Mouse (Mus musculus): ENCODE data around the gene Dgki. TPM values are rescaled to one million over a fixed set of nuclear protein-coding genes. Genes with fewer than 3 reads are reported as not detected.

Dgki gene
- polyA plus RNA-seq, 1 experiment: not detected

GRCm38 (mm10) chr6:37060114-37060513 lies 239.9 kb downstream of the Dgki start:
- Histone ChIP-seq H3K27ac (ENCODE audit: insufficient read depth, low read depth, low read length) (no peak overlapping the region), H3K4me1 (ENCODE audit: control insufficient read depth, insufficient read depth, low read length) (peaks cover 6% of the 10 kb centered on the region), H3K4me3 (ENCODE audit: insufficient read depth, low read depth, low read length) (no peak overlapping the region)
- 91% methylated on average over 3 of the region's 3 CpGs for WGBS
- TF ChIP-seq POLR2A (IDR thresholded peaks at IDR 0.05; ENCODE audit: insufficient read depth, low read depth, low read length) (no peak), CTCF (IDR thresholded peaks at IDR 0.05; ENCODE audit: insufficient read depth, low read depth, low read length) (no peak)

- WGBS: 91% methylated on average over 9 of the region's 9 CpGs
These were observed 242.0 kb downstream of the Dgki start for GRCm38 (mm10) chr6:37057957-37058356.

GRCm38 (mm10) chr6:37057536-37057935 lies 242.4 kb downstream of the Dgki start:
- H3K27ac ChIP-seq (ENCODE audit: insufficient read depth, low read depth, low read length): no peak overlapping the region
- WGBS: 97% methylated on average over 7 of the region's 7 CpGs
- H3K4me3 ChIP-seq (ENCODE audit: insufficient read depth, low read depth, low read length): no peak overlapping the region
- H3K4me1 ChIP-seq (ENCODE audit: control insufficient read depth, insufficient read depth, low read length): no peaks in the 10 kb centered on the region; the same call in 1 of the 2 replicates
- TF ChIP-seq CTCF (IDR thresholded peaks at IDR 0.05; ENCODE audit: insufficient read depth, low read depth, low read length) (no peak), POLR2A (IDR thresholded peaks at IDR 0.05; ENCODE audit: insufficient read depth, low read depth, low read length) (no peak)

More at GRCm38 (mm10) chr6:37057957-37058356, 242.0 kb downstream of the Dgki start:
- Histone ChIP-seq H3K4me3 (ENCODE audit: insufficient read depth, low read depth, low read length) (no peak overlapping the region), H3K4me1 (ENCODE audit: control insufficient read depth, insufficient read depth, low read length) (no peaks in the 10 kb centered on the region; the same call in 1 of the 2 replicates), H3K27ac (ENCODE audit: insufficient read depth, low read depth, low read length) (no peak overlapping the region)
- no peak for TF ChIP-seq POLR2A (IDR thresholded peaks at IDR 0.05; ENCODE audit: insufficient read depth, low read depth, low read length)
- TF ChIP-seq CTCF (IDR thresholded peaks at IDR 0.05; ENCODE audit: insufficient read depth, low read depth, low read length): no peak

GRCm38 (mm10) chr6:37055634-37056033 lies 244.3 kb downstream of the Dgki start:
- TF ChIP-seq CTCF (IDR thresholded peaks at IDR 0.05; ENCODE audit: insufficient read depth, low read depth, low read length) (no peak), POLR2A (IDR thresholded peaks at IDR 0.05; ENCODE audit: insufficient read depth, low read depth, low read length) (no peak)
- H3K27ac ChIP-seq (ENCODE audit: insufficient read depth, low read depth, low read length): no peak overlapping the region
- peaks cover 2% of the 10 kb centered on the region; the same call in 1 of the 2 replicates for H3K4me1 ChIP-seq (ENCODE audit: control insufficient read depth, insufficient read depth, low read length)
- 84% methylated on average over 3 of the region's 3 CpGs for WGBS
- H3K4me3 ChIP-seq (ENCODE audit: insufficient read depth, low read depth, low read length): no peak overlapping the region

- no peak overlapping the region for H3K27ac ChIP-seq (ENCODE audit: insufficient read depth, low read depth, low read length)
- TF ChIP-seq POLR2A (IDR thresholded peaks at IDR 0.05; ENCODE audit: insufficient read depth, low read depth, low read length) (no peak), CTCF (IDR thresholded peaks at IDR 0.05; ENCODE audit: insufficient read depth, low read depth, low read length) (no peak)
- no peak overlapping the region for H3K4me3 ChIP-seq (ENCODE audit: insufficient read depth, low read depth, low read length)
- WGBS: 84% methylated on average over 5 of the region's 5 CpGs
- H3K4me1 ChIP-seq (ENCODE audit: control insufficient read depth, insufficient read depth, low read length): peaks cover 2% of the 10 kb centered on the region; the same call in 1 of the 2 replicates
These were observed 244.9 kb downstream of the Dgki start for GRCm38 (mm10) chr6:37055128-37055527.

GRCm38 (mm10) chr6:37054435-37055020 lies 245.5 kb downstream of the Dgki start:
- Histone ChIP-seq H3K4me1 (ENCODE audit: control insufficient read depth, insufficient read depth, low read length) (peaks cover 2% of the 10 kb centered on the region; the same call in 1 of the 2 replicates), H3K27ac (ENCODE audit: insufficient read depth, low read depth, low read length) (no peak overlapping the region), H3K4me3 (ENCODE audit: insufficient read depth, low read depth, low read length) (no peak overlapping the region)
- 46% methylated on average over 6 of the region's 6 CpGs for WGBS
- TF ChIP-seq CTCF (IDR thresholded peaks at IDR 0.05; ENCODE audit: insufficient read depth, low read depth, low read length) (no peak), POLR2A (IDR thresholded peaks at IDR 0.05; ENCODE audit: insufficient read depth, low read depth, low read length) (no peak)

GRCm38 (mm10) chr6:37053411-37053810 lies 246.6 kb downstream of the Dgki start:
- 49% methylated on average over 2 of the region's 2 CpGs for WGBS
- Histone ChIP-seq H3K4me3 (ENCODE audit: insufficient read depth, low read depth, low read length) (no peak overlapping the region), H3K27ac (ENCODE audit: insufficient read depth, low read depth, low read length) (no peak overlapping the region), H3K4me1 (ENCODE audit: control insufficient read depth, insufficient read depth, low read length) (peaks cover 2% of the 10 kb centered on the region; the same call in 1 of the 2 replicates)
- TF ChIP-seq POLR2A (IDR thresholded peaks at IDR 0.05; ENCODE audit: insufficient read depth, low read depth, low read length): no peak
- TF ChIP-seq CTCF (IDR thresholded peaks at IDR 0.05; ENCODE audit: insufficient read depth, low read depth, low read length): no peak

- TF ChIP-seq CTCF (IDR thresholded peaks at IDR 0.05; ENCODE audit: insufficient read depth, low read depth, low read length) (no peak), POLR2A (IDR thresholded peaks at IDR 0.05; ENCODE audit: insufficient read depth, low read depth, low read length) (no peak)
- Histone ChIP-seq H3K4me3 (ENCODE audit: insufficient read depth, low read depth, low read length) (no peak overlapping the region), H3K4me1 (ENCODE audit: control insufficient read depth, insufficient read depth, low read length) (peaks cover 2% of the 10 kb centered on the region; the same call in 1 of the 2 replicates), H3K27ac (ENCODE audit: insufficient read depth, low read depth, low read length) (no peak overlapping the region)
- 64% methylated on average over 5 of the region's 5 CpGs for WGBS
These were observed 248.3 kb downstream of the Dgki start for GRCm38 (mm10) chr6:37051652-37052051.

- no peak for TF ChIP-seq CTCF (IDR thresholded peaks at IDR 0.05; ENCODE audit: insufficient read depth, low read depth, low read length)
- no peak for TF ChIP-seq POLR2A (IDR thresholded peaks at IDR 0.05; ENCODE audit: insufficient read depth, low read depth, low read length)
- 97% methylated on average over 1 of the region's 1 CpGs for WGBS
- no peak overlapping the region for H3K27ac ChIP-seq (ENCODE audit: insufficient read depth, low read depth, low read length)
- peaks cover 2% of the 10 kb centered on the region; the same call in 1 of the 2 replicates for H3K4me1 ChIP-seq (ENCODE audit: control insufficient read depth, insufficient read depth, low read length)
- no peak overlapping the region for H3K4me3 ChIP-seq (ENCODE audit: insufficient read depth, low read depth, low read length)
These were observed 248.8 kb downstream of the Dgki start for GRCm38 (mm10) chr6:37051150-37051549.
